Mouse (Mus musculus) kidney, postnatal 14 days (tissue): ENCODE measurements around the gene Carmil1.

Experiments
- DNase-seq: peaks from one replicate; pipeline ENCODE4 v3.0.0; 2022; ENCODE audit warnings: mixed read lengths

Carmil1 gene

DNA sequence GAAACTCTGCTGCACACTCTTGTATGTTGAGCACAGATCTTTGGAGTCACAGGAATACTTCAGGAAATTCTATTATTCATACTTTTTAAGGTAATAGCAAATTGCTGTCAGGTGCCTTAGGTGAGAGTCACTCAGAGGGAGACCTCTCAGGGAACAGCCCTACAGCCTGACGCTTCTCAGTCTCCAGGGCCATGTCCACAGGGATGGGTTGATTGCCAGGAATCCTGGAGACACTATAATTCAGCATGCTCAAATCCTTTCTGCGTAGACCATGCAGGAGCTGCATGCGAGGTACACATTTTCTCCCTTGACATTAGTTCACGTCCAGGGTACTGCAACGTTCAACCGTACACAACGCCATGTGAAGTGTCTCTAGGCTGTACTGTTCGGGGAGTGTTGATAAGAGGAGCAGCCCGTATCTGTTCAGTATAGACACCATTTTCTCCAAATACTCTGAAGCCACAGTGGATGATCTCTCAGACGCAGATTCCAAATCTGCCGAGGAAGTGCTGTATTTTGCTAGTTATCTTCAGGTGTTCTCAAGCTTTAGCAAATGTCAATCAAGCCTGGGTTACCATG, 180.0 kb downstream of the Carmil1 start:
- DNase-seq = no peak

DNA sequence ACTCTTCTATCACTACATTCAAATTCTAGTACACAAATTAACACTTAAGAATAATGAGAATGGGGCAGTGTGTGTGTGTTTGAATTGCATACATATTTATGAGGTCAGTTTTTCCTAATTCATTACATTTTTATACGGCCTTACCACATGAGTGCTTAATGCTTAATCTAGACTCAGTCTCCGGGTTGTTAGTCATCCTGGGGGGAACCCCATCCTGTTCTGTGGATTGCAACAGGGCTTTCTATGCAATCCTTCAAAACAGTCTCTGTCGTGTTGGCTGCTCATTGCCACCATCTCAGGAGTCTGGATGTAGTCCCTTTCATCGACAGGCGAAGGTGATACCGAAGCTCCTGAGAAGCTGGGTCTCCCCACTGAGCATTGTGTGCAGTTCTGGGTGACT, 184.0 kb downstream of the Carmil1 start:
- DNase-seq = no peak

DNA sequence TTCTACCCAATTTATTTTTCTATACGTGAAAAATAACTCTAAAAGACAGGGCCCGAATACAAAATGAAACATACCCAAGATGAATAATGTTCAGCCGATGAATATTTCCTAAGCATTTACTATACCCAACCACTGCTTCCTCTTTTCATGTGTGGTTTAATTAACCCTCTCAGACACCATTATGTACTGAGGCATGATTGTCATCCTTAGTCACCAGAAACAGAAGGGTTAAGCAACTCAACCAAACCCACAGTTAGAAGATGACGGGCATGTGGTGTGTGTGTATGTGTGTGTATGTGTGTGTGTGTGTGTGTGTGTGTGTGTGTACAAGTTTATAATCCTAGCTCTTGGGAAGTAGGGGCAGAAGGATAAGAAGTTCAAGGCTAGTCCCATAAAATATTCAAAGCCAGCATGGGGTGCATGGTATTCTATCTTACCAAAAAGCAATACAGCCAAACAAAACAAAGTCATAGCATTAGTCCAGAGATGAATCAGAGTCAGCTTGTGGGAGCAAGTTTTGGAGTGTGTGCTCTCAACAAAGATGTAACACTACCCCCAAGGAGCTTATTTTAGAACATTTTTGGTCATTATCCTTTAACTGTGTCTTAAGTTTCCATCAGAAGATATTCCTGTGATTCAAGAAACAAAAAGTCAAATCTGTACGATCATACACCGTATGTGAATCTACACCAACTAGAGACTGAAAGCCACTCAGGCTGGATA, 185.6 kb downstream of the Carmil1 start:
- DNase-seq = no peak

DNA sequence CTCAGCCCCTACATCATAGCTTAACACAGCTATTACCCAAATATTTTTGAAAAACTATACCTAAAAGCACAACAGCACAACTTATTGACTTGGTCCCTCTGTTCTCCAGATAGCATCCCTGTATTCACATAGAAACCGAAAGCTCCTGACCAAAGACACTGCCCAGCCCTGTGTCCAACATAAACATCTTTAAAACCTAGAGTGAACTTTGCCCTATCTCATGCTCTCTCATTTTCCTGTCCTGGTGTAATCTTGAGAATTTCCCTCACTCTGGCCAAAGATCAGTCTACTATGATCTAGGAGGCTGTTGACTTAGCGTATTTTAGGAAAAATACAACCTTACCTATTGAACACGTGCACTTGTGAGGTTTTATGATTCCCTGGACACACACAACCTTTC, 187.5 kb downstream of the Carmil1 start:
- no peak for DNase-seq

DNA sequence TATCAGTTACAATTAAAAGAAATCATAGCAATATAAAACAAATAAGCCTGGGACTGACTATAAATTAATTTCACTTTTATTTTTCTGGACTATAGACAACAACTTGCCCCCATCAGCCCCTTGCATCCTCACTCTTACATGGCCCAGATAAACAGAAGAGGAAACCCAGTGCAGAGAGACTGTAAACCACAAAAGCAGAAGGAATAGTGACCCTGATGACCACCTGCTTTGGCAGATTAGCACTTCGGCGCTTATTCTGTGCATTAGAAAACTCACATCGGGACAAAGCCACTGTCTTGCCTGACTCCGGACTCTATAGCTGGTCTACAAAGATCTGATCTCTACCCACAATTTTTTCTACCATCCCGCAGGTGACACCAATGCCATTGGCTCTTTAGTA, 188.5 kb downstream of the Carmil1 start:
- DNase-seq = no peak

DNA sequence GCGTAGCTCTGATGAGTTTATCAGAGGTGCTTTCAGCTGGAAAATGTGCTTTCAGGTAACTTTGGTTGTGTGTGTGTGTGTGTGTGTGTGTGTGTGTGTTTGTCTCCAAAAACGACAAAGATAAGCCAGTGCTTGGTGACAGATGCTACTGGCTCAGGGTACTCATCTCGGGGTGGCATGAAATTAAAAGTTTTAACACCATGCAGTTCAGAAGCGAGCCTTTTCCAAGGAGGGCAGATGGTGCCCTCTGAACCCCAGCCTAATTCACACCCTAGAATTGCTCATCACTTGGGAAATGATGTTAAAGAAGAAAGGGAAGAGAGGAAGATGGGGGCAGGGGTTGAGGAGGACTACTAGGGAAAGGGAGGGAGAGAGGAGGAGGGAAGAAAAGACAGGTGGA, 198.4 kb downstream of the Carmil1 start:
- DNase-seq = no peak

DNA sequence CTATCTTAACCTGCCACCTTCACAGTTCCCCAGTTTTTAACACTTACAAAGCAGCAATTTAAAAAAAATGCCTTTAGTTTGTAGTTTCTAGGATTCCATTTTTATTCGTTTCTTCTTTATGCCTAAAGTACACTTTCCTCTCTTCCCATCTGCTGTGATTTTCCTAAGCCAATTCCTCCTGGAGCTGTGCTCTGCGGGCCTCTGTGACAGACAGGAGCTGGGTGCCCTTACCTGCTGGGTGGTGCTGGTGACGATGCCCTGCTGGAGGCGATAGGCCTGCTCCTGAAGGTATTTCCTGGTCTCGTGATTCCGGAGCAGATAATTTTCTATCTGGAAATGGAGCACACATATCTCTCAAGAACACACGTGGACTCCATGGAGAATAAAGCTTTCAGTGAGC, 198.9 kb downstream of the Carmil1 start:
- no peak for DNase-seq

DNA sequence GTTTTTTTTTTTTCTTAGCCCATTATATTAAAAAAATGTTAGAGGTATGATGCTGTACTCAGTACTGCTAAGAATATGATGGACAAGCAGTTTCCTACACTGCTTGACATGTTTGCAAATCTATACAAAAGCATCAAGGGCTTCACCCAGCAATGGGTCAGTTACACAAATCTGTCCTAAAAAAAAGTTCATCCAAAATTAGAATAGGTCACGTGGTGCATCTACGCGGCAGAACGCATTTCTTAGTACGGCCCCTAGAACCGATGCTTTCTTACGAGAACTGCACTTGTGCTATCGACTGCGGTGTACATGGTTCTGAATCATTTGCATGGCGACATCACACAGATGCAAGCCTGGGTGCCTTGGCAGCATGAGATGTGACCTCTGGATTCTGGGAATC, 208.0 kb downstream of the Carmil1 start:
- no peak for DNase-seq

DNA sequence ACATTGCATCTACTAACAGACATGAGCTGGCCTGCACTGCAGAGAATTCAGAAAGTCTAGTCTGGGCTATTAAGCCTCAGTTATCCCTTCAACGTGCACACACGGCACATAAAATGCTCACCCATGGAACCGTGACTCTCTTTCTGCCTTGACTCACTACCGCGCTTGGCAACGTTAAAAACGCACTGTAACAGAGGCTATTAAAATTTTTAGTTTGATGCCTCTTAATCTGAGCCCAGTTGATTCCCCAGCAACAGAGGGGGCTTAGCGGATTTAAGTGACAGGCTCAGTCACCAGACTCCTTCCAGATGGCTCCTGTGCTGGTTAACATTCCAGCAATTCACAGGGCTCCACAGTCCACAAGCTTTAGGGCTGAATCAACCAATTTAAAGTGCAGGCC, 213.0 kb downstream of the Carmil1 start:
- no peak for DNase-seq

DNA sequence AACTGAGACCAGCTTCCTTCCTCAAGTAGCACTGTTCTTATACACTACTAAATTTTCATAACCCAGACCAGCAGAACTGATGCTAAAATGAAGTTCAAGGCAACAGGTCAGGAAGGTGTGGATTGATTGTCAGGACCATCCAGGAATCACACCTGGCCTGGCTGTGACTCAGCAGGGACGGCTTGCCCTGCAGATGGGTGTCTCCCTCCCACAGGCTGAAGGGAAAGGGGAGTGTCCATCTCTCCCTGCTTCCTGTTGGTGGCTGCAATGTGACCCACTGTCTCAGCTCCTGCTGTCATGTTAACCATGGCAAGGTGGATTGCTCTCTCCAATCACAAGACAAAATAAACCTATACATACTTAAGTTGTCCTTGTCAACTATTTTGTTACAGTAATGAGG, 215.1 kb downstream of the Carmil1 start:
- no peak for DNase-seq

DNA sequence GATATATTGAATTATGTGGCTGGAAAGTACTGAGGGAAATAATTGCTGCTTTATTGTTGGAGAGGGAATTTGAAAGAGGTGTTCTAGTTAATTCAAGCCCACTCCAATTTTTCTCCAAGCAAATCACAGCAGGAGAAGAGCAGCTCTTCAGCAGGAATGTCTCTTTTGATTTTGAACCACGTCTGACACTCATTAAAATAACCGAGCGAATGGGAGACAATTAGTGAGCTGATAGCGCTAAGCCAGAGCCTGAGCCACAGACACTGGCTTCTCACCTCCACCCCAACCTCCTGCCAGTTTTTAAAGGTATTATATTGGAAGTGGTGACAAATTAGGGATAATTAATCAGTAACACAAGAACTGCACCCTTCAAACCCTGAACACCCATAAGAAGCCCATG, 217.8 kb downstream of the Carmil1 start:
- DNase-seq = no peak

DNA sequence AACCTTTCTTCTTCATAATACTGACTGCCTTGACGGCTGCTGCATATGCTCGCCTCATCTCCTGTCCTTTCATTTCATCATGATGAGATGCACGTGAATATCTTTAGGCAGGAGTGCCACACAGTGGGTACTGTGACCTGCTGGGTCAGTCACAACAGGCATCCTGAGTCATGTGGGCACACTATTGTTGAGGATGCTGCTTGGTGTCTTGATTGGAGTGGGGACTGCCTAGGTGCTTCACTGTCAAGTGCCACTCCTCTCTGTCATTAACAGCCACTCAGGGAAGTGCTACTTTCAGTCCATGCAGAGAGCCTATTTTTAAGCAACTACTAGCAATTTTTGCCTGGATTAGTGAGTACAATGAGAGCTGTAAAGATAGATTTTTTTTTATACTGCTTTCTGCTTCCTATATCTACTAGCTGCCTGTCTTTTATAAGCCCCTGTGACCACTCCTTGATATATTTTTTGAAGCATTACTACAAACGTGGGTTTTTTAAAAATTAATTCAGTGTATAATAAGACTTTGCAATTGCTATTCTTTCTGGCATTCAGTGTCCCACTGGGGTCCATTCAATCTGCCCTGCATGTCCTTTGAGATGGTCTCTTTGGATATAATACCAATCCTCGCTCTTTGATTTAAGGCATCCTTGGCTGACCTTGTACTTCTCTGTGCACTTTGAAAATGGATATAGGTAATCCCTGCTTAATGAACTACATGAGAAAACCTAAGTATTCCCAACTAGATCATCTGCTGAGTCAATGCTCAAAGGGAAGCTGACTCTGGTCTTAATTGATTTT, 225.3 kb downstream of the Carmil1 start:
- no peak for DNase-seq

DNA sequence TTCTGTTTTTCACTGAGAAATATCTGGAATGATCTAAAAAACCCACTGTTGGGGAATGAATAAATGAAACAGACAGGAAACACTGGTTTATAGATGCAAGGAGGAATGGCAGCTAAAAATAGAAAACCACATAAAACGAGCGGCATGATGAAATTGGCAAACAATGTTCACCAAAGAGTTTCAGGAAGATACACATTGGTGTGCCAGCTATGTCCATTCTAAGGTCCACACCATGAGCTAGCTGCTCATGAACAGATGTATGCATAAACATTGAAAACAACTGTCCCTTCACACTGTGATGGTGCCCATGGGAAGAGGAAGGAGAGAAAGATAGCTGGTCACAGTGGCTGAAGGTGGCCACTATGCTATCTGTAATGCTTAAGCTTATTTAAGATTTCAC, 229.1 kb downstream of the Carmil1 start:
- no peak for DNase-seq

DNA sequence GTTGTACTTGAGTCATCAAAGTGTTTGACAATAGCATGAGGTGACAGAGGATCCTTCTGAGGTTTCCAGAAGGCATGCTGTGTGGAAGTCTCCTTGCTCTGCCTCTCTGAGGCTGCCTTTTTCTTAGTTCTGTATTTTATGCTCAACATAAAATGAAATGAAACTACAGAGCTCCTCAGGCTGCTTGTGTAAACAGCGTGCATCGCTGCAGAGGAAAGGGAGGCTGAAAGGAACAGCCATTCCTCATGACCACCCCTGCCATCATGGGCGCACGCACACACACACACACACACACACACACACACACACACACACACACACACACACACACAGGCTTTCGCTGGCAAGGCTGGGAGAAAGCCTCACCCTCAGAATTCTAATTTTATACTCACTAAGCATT, 230.3 kb downstream of the Carmil1 start:
- DNase-seq = no peak

DNA sequence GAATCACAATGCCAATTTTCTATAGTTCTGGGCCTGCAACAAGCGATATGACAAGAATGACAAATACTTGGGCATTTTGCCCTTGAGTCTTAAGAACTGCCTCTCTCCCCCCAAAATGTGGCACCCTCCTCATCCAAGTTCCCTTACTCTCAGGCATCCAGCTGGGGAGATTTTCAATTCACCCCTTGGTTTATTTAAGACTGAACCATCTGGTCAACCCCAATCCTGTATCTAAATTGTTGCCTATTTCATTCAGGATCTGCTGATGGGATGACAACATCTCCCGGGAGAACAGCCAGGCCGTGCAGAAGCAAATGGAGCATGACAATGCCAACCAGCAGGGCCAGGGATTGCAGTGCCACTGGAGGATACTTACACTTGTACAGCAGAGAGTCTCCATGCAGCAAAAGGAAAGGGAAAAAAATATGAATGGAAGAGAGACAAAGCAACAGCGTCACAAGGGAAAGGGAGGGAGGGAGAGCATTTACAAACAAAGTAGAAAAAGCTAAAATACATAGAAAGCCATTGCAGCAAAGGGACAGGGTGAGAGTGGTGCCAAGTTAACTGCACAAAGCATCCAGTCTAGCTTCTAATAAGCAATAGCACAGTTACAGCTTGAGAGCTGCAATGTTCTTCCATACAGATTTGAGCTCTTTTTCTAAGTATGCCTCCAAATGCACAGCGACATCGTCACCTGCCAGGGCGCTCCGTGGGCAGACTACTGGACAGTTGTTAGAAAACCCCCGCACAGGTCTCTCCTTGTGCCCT, 231.1 kb downstream of the Carmil1 start:
- DNase-seq = no peak

DNA sequence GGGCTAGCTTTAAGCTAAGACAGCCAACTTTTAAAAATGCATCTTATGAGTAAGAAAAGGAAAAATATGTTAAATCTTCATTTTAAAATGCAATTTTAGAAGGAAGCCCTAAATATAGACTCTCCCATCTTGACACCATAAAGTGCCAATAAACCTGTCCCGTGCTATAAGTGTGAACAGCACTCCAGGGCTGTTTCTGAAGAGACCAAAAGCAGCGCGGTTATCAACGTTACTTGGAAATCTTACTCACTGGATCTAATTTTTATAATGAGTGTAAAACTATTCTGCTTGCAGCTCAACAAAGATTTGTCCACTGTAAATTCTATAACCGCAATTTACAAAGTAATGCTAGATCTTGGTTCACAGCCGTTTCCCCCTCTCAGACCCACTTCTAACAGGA, 232.0 kb downstream of the Carmil1 start:
- no peak for DNase-seq

DNA sequence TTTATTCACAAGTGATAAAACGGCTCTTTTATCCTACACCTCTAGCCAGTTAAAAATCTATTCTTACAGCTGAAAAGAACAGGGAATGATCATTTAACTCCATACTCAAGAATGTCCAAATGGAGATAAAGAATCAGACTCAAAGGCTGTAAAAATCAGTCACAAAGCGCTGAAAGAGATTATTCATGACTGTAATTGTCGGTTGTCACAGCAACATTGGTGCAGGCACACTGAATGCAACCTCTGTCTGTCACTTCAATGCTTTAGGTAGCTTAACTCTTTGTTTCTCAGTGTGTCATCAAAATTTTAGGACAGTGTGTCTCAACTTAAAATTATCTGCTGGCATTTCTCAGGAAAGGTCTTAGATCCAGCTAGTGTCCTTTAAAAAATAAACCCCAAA, 235.3 kb downstream of the Carmil1 start:
- DNase-seq = no peak

DNA sequence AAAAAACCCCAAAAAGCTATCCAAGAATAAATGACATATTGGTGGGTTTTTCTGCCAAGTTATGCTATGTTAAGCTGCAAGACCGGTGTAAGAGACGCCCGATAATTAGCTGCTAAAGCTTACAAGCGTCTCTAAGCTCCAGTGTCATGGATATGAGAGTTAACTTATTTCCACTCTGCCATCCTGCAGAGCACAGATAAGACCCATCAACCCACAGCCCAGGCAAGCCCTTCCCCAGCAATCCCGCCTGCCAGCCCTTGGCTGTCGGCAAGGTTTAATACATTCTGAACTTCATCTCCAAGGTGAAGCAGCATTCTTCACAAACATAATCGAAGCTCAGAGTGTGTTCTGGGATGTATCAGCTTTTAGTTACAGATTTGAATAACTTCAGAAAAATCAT, 240.4 kb downstream of the Carmil1 start:
- DNase-seq = no peak

DNA sequence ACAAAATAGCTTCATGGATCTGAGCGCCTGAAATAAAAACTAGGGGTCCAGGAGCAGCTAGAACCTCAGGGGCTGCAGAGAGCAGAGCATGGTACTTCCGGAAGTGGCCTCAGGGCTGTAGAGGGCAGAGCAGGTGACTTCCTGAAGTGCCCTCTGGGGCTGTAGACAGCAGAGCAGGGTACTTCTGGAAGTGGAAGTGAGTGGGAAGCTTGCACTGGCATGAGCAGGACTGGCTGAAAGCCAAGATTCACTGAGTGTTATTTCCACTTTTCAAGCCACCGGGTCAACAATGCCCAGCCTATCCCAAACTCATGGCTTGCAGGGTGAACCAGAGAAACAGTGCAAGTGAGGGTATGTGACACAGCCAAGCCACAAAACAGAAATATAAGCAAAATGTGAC, 243.1 kb downstream of the Carmil1 start:
- peak; percentile 16 for DNase-seq

DNA sequence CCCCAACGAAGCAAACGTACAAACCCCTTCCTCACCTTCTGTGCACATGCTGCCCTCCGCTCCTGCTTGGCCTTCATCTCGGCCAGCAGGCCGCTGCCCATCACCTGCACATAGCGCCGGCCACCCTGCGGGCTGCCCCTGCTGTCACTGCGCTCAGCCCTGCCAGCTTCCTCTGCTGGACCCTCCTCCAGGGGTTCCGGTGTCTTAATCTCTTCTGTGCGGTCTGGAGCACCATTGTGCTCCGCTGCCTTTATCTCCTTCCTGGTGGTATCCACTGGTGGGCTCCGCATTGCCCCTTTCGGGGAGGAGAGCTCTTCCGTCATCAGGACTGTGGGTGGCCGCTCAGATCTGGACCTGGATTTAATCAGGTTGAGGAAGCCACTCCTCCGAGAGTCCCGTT, 244.4 kb downstream of the Carmil1 start:
- no peak for DNase-seq

DNA sequence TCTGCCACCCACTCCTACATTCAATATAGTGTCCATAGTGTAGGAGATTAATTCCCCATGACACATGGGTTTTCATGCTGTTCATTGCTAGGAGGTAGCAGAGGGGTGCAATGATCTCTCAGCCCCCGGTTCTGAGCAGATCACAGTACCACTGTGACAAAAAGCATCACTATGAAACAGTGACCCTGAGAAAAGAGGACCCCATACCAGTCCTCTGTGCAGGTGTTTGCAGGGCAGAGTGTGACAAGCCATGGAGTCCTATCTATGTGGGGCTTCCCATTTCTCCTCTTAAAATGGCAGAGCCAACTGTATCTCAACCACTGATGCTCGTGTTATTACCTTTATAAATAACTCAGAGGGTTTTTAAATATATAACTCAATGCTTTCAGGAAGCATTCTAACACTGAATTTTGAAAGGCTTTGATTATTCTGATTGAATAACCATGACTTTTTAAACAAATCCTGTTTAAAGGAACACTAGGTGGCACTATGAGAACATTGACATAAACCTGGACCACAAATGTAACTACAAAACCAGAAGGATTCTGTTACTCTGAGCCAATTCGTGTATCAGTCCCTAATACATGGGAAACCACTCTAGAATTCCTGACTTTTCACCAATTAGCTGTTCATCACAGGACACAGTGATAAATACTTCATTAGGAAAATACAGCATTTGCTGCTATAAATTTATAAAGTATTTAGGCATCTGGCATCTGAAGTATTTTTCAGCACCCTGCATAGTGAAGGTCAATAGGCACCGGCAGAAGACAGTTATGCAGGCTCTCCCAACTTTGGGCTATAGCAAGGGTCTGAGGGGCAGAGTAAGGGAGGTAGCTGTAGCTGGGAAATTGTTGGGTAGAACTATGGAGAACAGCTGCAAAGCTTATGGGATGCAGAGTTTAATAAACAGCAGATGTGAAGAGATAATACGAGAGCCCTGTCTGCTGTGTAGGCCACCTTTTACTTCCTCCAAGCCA, 253.1 kb downstream of the Carmil1 start:
- DNase-seq = no peak

DNA sequence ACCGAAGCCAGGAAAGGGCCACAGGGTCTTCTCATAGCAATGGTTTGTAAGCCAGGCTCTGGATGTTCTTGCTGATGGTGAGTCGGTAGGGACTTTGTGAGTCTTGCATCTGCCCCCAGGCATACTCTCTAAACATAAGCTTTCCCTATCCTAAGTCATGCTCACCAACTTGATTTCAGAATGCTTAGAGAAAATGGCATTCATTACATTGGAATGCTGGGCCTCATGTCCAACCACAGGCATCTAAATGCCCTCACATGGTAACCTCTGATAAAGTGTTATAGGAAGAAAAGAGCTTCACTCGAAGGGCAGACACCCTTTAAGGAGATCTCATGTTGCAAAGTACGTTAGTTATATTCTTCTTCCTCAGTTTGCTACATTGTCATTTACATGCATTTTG, 262.1 kb downstream of the Carmil1 start:
- no peak for DNase-seq
